Mouse (Mus musculus): ENCODE results near the gene Nhp2.

Gene Nhp2

DNA sequence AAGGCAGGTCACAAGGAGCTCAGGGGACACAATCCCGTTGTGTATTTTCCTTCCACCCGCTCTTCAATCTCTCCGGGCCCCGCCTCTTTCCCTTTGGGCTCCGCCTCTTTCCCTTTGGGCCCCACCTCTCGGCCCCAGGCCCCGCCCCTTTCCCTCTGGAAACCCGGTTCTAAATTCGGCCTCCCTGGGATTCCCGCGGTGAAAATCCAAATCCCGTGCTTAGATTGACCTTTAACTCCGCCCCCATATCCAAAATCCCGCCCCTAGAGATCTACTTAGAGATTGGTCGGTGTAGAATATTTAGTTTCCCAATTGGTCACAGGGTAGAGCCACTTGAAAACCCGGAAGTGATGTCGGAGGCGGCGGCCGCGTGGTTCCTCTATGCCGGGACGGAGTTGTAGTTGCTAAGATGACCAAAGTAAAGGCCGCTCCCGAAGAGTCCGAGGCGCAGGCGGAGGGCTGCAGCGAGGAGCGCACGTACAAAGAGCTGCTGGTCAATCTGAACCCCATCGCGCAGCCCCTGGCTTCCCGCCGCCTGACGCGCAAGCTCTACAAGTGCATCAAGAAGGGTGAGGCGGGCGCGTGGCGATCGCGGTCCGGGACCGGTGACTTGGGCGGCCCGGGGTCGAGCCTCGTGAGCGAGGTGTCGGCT lies at the start of gene Nhp2:
TSS of gene Nhp2 (plus strand) at position 327 of the 652 bp plus-strand sequence.
- peak; percentile 99 for DNase-seq

DNA sequence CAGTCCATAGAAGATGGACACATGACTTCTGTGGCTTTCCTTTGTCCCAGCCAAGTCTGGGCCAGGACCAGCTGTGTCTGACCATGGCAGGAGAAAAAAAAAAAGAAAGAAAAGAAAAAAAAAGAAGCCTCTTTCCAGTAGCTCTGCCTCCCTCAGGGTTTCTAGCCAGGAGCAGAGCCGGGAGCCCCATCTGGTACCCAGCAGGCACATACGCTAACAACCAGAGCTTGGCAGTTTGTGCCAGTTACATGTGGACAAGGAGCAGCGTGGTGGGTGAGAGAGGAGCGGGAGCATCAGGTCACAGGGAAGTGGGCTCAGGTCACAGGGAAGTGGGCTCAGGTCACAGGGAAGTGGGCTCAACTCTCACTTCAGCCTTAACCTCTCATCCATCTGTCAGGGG lies 43.1 kb upstream of the Nhp2 start:
- no peak for DNase-seq

DNA sequence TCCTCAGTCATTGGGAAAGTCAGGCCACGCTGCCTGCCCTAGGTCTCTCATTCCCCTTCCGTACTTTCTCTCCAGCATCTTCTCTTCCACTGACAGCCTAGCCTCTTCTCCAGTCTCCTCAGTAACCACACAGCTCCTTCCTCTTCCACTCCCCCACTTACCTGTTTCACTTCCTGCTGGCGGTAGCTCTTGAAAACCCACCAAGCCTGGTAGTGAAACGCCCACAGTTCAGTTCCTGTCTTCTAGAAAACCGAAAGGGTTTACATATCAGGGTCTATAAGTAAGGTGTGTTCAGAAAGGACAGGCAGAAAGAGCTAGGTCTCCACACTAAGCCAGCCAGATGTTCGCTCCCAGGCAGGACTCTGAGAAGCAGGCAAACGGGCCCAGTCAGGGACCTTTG lies 41.9 kb upstream of the Nhp2 start:
- DNase-seq: no peak

GRCm38 (mm10) chr11:51579024-51579423 lies 40.5 kb upstream of the Nhp2 start:
- DNase-seq: no peak

- peak; percentile 85 for DNase-seq
Observed at GRCm38 (mm10) chr11:51582713-51583112, 36.8 kb upstream of the Nhp2 start.

DNA sequence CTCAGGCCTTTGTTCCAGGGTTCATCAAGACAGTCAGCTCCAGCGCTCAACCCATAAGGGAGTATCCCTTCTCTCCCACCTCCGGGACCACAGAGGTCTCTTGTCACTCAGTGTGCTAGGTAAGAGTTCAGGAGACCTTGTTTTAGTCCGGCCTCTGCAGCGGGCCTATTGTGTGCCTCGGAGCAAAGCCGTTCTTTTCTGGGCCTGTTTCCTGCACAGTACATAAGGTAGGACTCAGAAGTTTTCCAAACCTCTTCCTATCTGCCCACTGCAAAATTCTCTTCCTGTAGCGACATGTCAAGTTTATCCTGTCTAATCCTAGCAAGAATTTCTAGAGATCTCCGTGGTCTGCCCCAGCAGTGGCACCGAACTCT lies 35.5 kb upstream of the Nhp2 start:
- DNase-seq: no peak

DNA sequence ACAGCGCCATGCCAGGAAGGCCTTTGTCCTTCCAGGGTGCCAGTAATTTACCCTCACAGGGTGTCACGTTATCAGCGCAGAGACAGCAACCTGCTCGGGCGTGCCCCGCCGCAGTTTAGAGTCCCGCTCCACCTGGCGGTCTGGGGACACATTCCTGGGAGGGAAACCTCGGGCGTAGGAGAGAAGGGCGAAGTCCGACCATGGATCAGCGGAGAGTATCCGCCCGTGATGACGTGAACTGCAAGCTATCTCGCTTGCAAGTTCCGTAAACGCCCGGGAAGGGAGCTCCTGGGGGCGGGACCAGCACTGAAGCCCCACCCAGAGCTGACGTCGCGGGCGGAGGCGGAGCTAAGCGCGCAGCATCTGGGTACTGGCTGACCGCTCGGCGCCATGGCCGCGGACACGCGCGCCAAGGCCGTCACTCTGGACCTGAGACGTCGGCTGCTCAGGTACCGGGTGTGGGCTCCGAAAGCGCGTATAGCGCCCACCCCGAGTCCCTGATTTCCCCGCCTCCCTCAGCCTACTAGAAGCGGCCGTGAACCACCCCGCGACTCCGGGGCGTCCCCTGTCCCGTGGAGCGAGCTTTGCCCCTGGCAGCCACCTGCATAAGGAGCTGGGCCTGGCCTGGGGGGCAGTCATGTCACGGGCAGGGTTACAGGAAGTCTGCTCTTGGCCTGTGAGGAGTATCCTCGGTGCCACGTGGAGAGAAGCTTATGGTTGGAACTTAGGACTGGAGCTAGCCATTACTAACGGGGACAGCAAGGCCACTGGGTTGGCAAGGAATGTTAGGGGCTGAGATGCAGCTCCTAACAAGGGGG lies 34.9 kb upstream of the Nhp2 start, which contains the start of gene Phykpl:
TSS of gene Phykpl (plus strand) at position 327 of the 818 bp plus-strand sequence.
- peak; percentile 99 for DNase-seq

GRCm38 (mm10) chr11:51585608-51586252 lies 33.8 kb upstream of the Nhp2 start:
- no peak for DNase-seq

DNA sequence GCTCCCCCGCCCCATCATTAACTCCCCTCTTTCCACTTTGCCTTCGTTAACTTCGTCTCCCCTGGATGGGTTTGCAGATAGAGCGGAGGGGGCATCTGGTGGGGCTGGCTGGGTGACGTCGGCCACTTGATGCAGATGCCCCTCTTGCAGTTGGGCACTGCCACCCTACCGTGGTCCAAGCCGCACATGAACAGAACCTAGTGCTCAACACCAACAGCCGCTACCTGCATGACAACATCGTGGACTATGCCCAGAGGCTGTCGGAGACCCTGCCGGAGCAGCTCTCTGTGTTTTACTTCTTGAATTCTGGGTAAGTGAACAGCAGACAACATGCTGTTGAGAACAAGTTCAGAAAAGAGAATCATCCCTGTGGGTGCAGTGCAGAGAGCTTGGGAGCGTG lies 33.1 kb upstream of the Nhp2 start:
- DNase-seq: no peak

DNA sequence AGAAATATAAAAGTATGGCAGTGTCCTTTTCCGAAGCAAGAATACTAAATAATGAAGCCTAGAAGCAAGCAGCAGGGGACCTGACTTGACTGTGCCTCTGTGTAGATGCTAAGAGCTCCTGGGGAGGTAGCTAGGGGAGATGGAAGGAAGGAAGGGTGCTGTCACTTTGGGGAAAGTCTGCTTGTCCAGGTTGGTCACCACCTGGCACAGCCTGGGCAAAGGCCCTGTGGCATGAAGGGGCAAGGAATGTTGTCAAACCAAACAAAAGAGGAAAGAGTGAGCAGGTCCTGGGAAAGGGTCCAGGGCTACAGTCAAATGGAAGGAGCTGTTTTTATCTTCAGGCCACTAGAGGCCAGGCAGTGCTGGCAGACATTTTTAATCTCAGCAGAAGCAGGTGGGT lies 32.5 kb upstream of the Nhp2 start:
- DNase-seq: no peak

GRCm38 (mm10) chr11:51588833-51589232 lies 30.7 kb upstream of the Nhp2 start:
- DNase-seq: no peak

DNA sequence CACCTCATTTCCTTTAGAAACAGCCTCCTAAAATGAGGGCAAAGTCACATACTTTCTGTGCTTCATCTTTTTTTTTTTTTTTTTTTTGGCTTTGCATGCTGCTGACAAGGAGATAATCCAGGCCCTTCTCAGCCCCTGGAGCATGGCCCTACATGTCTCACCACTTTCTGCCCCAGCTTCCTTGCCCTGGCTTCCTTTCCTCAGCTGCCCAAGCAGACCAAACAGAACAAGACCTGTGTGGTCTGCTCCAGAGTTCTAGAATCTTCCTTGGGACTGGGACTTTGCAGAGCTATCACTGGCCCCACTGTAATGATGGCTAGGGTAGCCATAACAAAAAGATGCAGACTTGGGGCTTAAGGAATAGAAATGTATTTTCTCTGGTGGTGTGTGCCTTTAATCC lies 29.5 kb upstream of the Nhp2 start:
- DNase-seq: no peak

DNA sequence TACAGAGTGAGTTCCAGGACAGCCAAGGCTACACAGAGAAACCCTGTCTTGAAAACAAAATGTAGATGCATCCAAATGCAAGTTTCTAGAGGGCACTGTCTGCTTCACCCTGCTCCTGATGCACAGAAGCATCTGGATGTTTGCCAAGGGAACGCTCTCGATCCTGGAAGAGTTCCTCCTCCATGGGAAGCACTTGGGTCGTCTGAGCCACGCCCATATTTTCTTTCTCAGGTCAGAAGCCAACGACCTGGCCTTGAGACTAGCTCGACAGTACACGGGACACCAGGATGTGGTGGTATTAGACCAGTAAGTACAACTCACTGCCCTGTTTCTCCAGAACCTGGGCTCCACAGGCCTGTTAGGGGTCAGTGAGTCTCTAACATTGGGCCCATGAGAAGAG lies 28.4 kb upstream of the Nhp2 start:
- peak; percentile 38 for DNase-seq

GRCm38 (mm10) chr11:51591915-51592314 lies 27.6 kb upstream of the Nhp2 start:
- DNase-seq: no peak

- DNase-seq: no peak
Observed at GRCm38 (mm10) chr11:51593368-51593767, 26.2 kb upstream of the Nhp2 start.

DNA sequence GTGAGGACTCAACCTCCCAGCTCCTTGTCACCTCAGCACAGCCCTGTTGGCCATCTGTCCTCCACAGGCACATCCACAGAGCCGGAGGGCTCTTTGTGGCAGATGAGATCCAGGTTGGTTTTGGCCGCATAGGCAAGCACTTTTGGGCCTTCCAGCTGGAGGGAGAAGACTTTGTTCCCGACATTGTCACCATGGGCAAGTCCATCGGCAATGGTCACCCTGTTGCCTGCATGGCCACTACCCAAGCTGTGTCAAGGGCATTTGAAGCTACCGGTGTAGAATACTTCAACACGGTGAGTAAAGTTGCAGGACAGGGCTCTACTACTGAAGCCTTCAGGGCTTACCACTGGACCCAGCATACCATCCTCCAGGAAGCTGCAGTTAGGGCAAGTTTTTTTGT lies 25.7 kb upstream of the Nhp2 start:
- DNase-seq: no peak

GRCm38 (mm10) chr11:51594715-51595350 lies 24.7 kb upstream of the Nhp2 start:
- DNase-seq: no peak

- no peak for DNase-seq
Observed at GRCm38 (mm10) chr11:51595459-51596083, 24.0 kb upstream of the Nhp2 start.

GRCm38 (mm10) chr11:51597553-51597952 lies 22.0 kb upstream of the Nhp2 start:
- DNase-seq: no peak

GRCm38 (mm10) chr11:51602253-51602652 lies 17.3 kb upstream of the Nhp2 start:
- DNase-seq: no peak

DNA sequence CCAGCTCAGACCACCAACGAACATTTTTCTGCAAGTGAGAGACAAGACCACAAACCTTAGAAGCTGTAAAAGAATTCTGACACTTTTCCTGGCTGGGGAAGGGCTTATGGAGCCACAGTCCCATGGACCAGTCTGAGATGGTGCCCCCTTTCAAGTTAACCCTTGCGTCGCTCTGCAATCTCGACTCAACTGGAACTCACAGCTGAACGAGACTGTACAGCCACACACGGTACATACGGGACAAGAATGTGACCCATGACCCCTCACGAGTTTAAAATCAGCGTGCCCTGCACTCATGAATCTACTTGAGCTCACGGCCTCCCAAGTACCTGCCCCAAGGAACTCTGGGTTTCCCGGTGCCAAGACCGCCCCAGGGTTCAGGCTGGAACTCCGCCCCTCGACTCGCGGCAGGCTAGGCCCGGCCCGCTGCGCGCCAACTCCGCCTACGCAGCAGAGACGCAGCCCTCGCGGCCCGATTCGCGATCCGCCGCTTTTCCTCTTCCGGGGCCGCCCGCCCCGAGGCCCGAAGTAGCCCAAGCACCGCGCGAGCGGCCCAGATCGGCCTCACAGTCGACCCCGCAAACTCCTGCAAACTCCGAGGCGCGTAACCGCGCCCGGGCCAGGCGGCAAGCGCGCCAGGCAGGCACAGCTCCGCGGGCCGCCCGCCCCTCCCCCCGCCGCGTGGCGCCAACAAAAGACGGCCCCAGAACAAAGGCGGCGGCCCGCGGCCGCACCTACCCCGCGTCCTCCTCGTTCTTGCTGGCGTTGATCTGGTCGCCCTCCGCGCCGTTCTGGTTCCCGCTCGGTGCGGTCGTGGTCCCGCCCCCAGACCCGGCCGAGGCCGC lies 13.7 kb upstream of the Nhp2 start:
- DNase-seq: peak; percentile 95
